Mouse (Mus musculus): Measurements from ENCODE around the gene Ahsa1.
"Not testable (repeated sequence)": the region's sequence is repeated elsewhere in the genome, so short reads cannot be mapped to it uniquely, and the experiment has no call there.

The Ahsa1 gene

GRCm38 (mm10) chr12:87281766-87282165 is 15.5 kb downstream of the Ahsa1 start:
- DNase-seq (ENCODE audit: low spot score): no peak

- no peak for DNase-seq (ENCODE audit: low spot score)
These were observed 16.5 kb downstream of the Ahsa1 start for GRCm38 (mm10) chr12:87282743-87283142.

GRCm38 (mm10) chr12:87283706-87284105 is 17.4 kb downstream of the Ahsa1 start:
- no peak for DNase-seq (ENCODE audit: low spot score)

- no peak for DNase-seq (ENCODE audit: low spot score)
These were observed 18.0 kb downstream of the Ahsa1 start for GRCm38 (mm10) chr12:87284268-87284667.

GRCm38 (mm10) chr12:87284726-87285125 is 18.4 kb downstream of the Ahsa1 start:
- no peak for DNase-seq (ENCODE audit: low spot score)

- DNase-seq (ENCODE audit: low spot score): no peak
These were observed 22.8 kb downstream of the Ahsa1 start for GRCm38 (mm10) chr12:87289100-87289499.

- DNase-seq (ENCODE audit: low spot score): no peak
These were observed 27.7 kb downstream of the Ahsa1 start for GRCm38 (mm10) chr12:87293934-87294333.

GRCm38 (mm10) chr12:87299037-87299656 is 32.9 kb downstream of the Ahsa1 start:
- peak; percentile 9 for DNase-seq (ENCODE audit: low spot score)

GRCm38 (mm10) chr12:87299657-87300440 is 33.6 kb downstream of the Ahsa1 start, which contains the start of gene Ism2:
Gene Ism2, minus strand, starts transcription at chr12:87299705.
- DNase-seq (ENCODE audit: low spot score): peak; percentile 66

GRCm38 (mm10) chr12:87300441-87300690 is 34.1 kb downstream of the Ahsa1 start:
- DNase-seq (ENCODE audit: low spot score): no peak

GRCm38 (mm10) chr12:87301189-87301588 is 34.9 kb downstream of the Ahsa1 start:
- no peak for DNase-seq (ENCODE audit: low spot score)

GRCm38 (mm10) chr12:87305767-87306583 is 39.7 kb downstream of the Ahsa1 start:
- DNase-seq (ENCODE audit: low spot score): no peak

- not testable (repeated sequence) for DNase-seq (ENCODE audit: low spot score)
These were observed 40.2 kb downstream of the Ahsa1 start for GRCm38 (mm10) chr12:87306584-87306844.

- DNase-seq (ENCODE audit: low spot score): no peak
These were observed 46.8 kb downstream of the Ahsa1 start for GRCm38 (mm10) chr12:87313098-87313497.

- no peak for DNase-seq (ENCODE audit: low spot score)
These were observed 51.7 kb downstream of the Ahsa1 start for GRCm38 (mm10) chr12:87317951-87318350.

GRCm38 (mm10) chr12:87319229-87319628 is 53.0 kb downstream of the Ahsa1 start:
- DNase-seq (ENCODE audit: low spot score): no peak

All from retina, embryonic 14.5 days (tissue).